Mouse (Mus musculus) lung, embryonic 14.5 days (tissue): ENCODE data around the gene Cfap299. TPM values are rescaled to one million over a fixed set of nuclear protein-coding genes. Genes with fewer than 3 reads are reported as not detected.

Experiments
- ATAC-seq: fragments of 200-750 bp; cut with Nextera tagmentation; 2 replicates; pipeline ENCODE4 v1.8.0; 2017; ENCODE audit warnings: mild to moderate bottlenecking, moderate TSS enrichment, moderate library complexity; ENCODE audit not compliant: insufficient read depth
- DNase-seq: peaks from one replicate; pipeline ENCODE4 v3.0.0-alpha.2; 2015
- H3K27ac ChIP-seq: fragments of 300-500 bp; sonication (generic); 2 replicates; pipeline ENCODE4 v1.5.1; 2014; ENCODE audit warnings: low read depth, mild to moderate bottlenecking, moderate library complexity
- H3K27me3 ChIP-seq: fragments of 300-500 bp; sonication (generic); 2 replicates; pipeline ENCODE4 v1.6.1; 2014; ENCODE audit warnings: low read length, control low read depth; ENCODE audit not compliant: insufficient read depth
- H3K36me3 ChIP-seq: fragments of 300-500 bp; sonication (generic); 2 replicates; pipeline ENCODE4 v1.6.1; 2014; ENCODE audit warnings: control low read depth; ENCODE audit not compliant: insufficient read depth
- H3K4me1 ChIP-seq: fragments of 300-500 bp; sonication (generic); 2 replicates; pipeline ENCODE4 v1.6.1; 2014; ENCODE audit warnings: antibody characterized with exemption, control low read depth; ENCODE audit not compliant: insufficient read depth
- H3K4me2 ChIP-seq: fragments of 300-500 bp; sonication (generic); 2 replicates; pipeline ENCODE4 v1.6.1; 2014; ENCODE audit warnings: mild to moderate bottlenecking
- H3K4me3 ChIP-seq: fragments of 300-500 bp; sonication (generic); 2 replicates; pipeline ENCODE4 v1.5.1; 2014; ENCODE audit warnings: low read depth, low read length
- H3K9ac ChIP-seq: fragments of 300-500 bp; sonication (generic); 2 replicates; pipeline ENCODE4 v1.6.1; 2014
- H3K9me3 ChIP-seq: fragments of 300-500 bp; sonication (generic); 2 replicates; pipeline ENCODE4 v1.6.1; 2016; ENCODE audit warnings: low read depth, low read length, control low read depth
- CTCF ChIP-seq: IDR thresholded peaks from 2 replicates; pipeline ENCODE4 v1.5.1; 2016; ENCODE audit warnings: antibody characterized with exemption, low read depth
- WGBS: fragments of 180-500 bp; shearing (Covaris S2); extraction: QIAGEN DNeasy Blood & Tissue Kit; methylation state at CpG from one replicate; pipeline ENCODE4 v1.1.7; 2014; 5-methylcytosine and 5-hydroxymethylcytosine counted together
- polyA plus RNA-seq: library from polyadenylated mRNA; unstranded; fragments of >200 nt; fragmentation: Nextera tagmentation; extraction: Ambion mirVana; gene quantifications from 2 replicates; pipeline ENCODE4 v1.2.1, GENCODE M21; 2014

Cfap299 gene
- polyA plus RNA-seq, 1 experiment from 2014 or later: 2.1 TPM

DNA sequence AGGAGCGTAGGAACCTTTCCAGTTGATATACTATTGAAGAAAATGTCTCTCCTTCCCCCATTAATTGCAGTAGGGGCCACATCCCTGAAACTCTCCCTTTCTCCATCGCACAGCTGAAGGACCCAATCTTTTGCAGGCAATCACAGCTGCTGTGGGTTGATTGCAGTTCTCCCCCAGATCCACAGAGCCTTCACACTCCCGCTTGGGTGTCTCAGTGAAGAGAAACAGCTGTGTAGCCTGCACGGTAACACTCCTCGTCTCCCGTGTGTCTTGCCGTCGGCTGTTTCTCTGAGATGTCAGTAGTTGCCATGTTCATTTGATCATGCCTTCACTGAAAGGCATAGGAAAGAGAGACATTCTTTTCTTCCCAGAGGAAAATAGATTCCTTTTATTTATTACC lies 148.2 kb downstream of the Cfap299 start:
- H3K27me3 ChIP-seq: no peaks in the 10 kb centered on the region
- H3K4me3 ChIP-seq: no peak overlapping the region
- ATAC-seq (peak; percentile 81), DNase-seq (peak; percentile 89)
- no peaks in the 10 kb centered on the region for H3K9me3 ChIP-seq
- H3K36me3 ChIP-seq: no peaks in the 10 kb centered on the region
- 30% methylated on average over 8 of the region's 8 CpGs for WGBS
- no peak for TF ChIP-seq CTCF
- no peak overlapping the region for H3K9ac ChIP-seq
- H3K27ac ChIP-seq: peak overlapping the region; percentile 38
- H3K4me2 ChIP-seq: no peak overlapping the region
- peaks cover 7% of the 10 kb centered on the region; the same call in 1 of the 2 replicates for H3K4me1 ChIP-seq

DNA sequence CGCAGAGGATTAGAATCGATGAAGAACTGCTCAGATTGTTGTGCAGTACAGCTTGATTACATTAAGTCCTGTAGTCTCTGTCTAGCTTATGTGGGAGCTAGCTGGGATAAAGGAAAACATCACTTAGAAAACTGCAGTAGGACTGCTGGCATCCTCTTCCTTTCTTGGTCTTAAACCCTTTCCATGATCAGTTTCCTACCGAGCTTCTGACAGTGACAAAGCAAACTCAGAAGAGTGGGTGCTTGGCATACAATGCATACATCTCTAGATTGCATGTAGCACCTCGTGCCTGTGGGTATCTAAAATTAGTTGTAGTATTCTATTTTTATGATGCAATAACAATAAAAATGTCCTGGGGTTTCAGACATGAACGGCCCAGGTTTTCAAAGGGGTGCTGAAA lies 154.4 kb downstream of the Cfap299 start:
- no peak for DNase-seq
- Histone ChIP-seq H3K4me1 (no peaks in the 10 kb centered on the region), H3K27ac (no peak overlapping the region), H3K4me3 (no peak overlapping the region), H3K27me3 (no peaks in the 10 kb centered on the region), H3K9me3 (no peaks in the 10 kb centered on the region), H3K4me2 (no peak overlapping the region), H3K36me3 (no peaks in the 10 kb centered on the region), H3K9ac (no peak overlapping the region)
- TF ChIP-seq CTCF: no peak
- no peak for ATAC-seq
- WGBS: 67% methylated on average over 5 of the region's 5 CpGs

DNA sequence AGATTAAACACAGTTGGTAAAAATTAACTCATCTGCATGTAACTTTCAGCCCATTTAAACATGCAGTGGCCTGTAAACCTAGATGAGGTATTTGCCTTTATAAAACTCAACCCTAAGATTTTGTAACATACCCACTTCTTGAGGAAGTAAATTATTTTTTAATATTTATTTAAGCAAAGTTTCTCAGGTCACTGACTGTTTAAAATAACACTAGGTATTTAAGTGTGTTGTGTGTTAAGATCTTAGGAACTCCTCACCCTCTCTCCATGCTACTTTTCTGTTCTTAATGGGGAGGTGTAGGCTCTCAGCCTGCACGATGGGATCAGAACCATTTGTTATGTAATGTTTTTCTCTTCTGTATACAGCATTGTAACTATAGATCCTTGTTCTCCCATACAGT lies 156.1 kb downstream of the Cfap299 start:
- Histone ChIP-seq H3K27me3 (no peaks in the 10 kb centered on the region), H3K36me3 (no peaks in the 10 kb centered on the region), H3K9ac (no peak overlapping the region), H3K4me1 (no peaks in the 10 kb centered on the region), H3K4me3 (no peak overlapping the region), H3K27ac (no peak overlapping the region), H3K9me3 (no peaks in the 10 kb centered on the region), H3K4me2 (no peak overlapping the region)
- DNase-seq (no peak), ATAC-seq (peak; percentile 38; the same call in 1 of the 2 replicates)
- WGBS: 32% methylated on average over 1 of the region's 1 CpGs
- TF ChIP-seq CTCF: no peak

GRCm38 (mm10) chr5:98498317-98498716 lies 169.2 kb downstream of the Cfap299 start:
- Histone ChIP-seq H3K4me1 (no peaks in the 10 kb centered on the region), H3K27me3 (no peaks in the 10 kb centered on the region), H3K4me2 (no peak overlapping the region), H3K9ac (no peak overlapping the region), H3K27ac (no peak overlapping the region), H3K9me3 (no peaks in the 10 kb centered on the region), H3K4me3 (no peak overlapping the region), H3K36me3 (no peaks in the 10 kb centered on the region)
- WGBS: 76% methylated on average over 4 of the region's 4 CpGs
- ATAC-seq: no peak
- no peak for DNase-seq
- TF ChIP-seq CTCF: no peak

GRCm38 (mm10) chr5:98516214-98516613 lies 187.1 kb downstream of the Cfap299 start:
- no peaks in the 10 kb centered on the region for H3K4me1 ChIP-seq
- no peaks in the 10 kb centered on the region for H3K9me3 ChIP-seq
- H3K4me3 ChIP-seq: no peak overlapping the region
- no peak overlapping the region for H3K4me2 ChIP-seq
- H3K9ac ChIP-seq: no peak overlapping the region
- no peak overlapping the region for H3K27ac ChIP-seq
- H3K27me3 ChIP-seq: no peaks in the 10 kb centered on the region
- H3K36me3 ChIP-seq: no peaks in the 10 kb centered on the region
- ATAC-seq: no peak
- TF ChIP-seq CTCF: no peak
- WGBS: 71% methylated on average over 7 of the region's 7 CpGs
- DNase-seq: no peak

DNA sequence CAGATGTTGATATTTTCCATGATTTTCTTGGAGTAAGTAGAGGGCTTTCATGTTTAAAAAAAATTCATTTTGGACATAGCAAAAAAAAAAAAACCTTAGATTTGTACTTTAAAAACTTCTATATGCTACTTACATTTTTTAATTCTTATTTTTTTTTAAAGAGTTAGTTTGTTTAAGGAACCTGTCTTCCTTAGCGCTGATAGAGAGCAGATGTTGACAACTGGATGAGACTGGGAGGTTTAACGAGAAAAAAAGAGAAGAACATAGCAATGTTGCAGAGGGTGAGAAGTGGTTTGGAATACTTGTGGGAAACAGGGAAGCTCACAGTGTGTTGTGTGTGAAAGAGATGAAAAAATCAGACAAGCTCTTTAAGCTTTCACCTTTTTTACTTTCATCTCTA lies 191.0 kb downstream of the Cfap299 start:
- ATAC-seq (no peak), DNase-seq (peak; percentile 50)
- Histone ChIP-seq H3K9ac (no peak overlapping the region), H3K4me2 (no peak overlapping the region), H3K4me3 (no peak overlapping the region), H3K4me1 (no peaks in the 10 kb centered on the region), H3K27me3 (no peaks in the 10 kb centered on the region), H3K9me3 (no peaks in the 10 kb centered on the region), H3K36me3 (no peaks in the 10 kb centered on the region), H3K27ac (no peak overlapping the region)
- 36% methylated on average over 2 of the region's 2 CpGs for WGBS
- TF ChIP-seq CTCF: no peak

GRCm38 (mm10) chr5:98522270-98522977 lies 193.3 kb downstream of the Cfap299 start:
- H3K9ac ChIP-seq: no peak overlapping the region

More at GRCm38 (mm10) chr5:98522270-98522977, 193.3 kb downstream of the Cfap299 start:
- ATAC-seq: no peak
- Histone ChIP-seq H3K9me3 (no peaks in the 10 kb centered on the region), H3K27me3 (no peaks in the 10 kb centered on the region), H3K4me1 (no peaks in the 10 kb centered on the region), H3K4me2 (no peak overlapping the region), H3K27ac (no peak overlapping the region), H3K36me3 (no peaks in the 10 kb centered on the region), H3K4me3 (no peak overlapping the region)
- WGBS: 89% methylated on average over 7 of the region's 7 CpGs
- no peak for TF ChIP-seq CTCF
- DNase-seq: no peak
